Mouse (Mus musculus) CH12.LX (cell line): ENCODE measurements around the gene Gm19684.

Experiments
- CHD2 ChIP-seq: IDR thresholded peaks from 2 replicates; pipeline ENCODE4 v1.6.1; 2011; ENCODE audit warnings: low read length, improper control_type of control experiment
- CTCF ChIP-seq, 2 experiments: IDR thresholded peaks in 1 of 2; conservative IDR thresholded peaks in 1 of 2; 2 replicates each; pipeline ENCODE4 v1.5.1; 2011 to 2012; ENCODE audit warnings: low read depth in 2 of 2, low read length in 2 of 2, improper control_type of control experiment in 1 of 2, inconsistent platforms in 1 of 2, mild to moderate bottlenecking in 1 of 2, moderate library complexity in 1 of 2
- E2F4 ChIP-seq: IDR thresholded peaks from 2 replicates; pipeline ENCODE4 v1.6.1; 2011; ENCODE audit warnings: low read depth, low read length, improper control_type of control experiment; ENCODE audit not compliant: insufficient replicate concordance
- EP300 ChIP-seq: IDR thresholded peaks from 2 replicates; pipeline ENCODE4 v1.6.1; 2011; ENCODE audit warnings: low read length, improper control_type of control experiment
- MYC ChIP-seq: IDR thresholded peaks from 2 replicates; pipeline ENCODE4 v1.6.1; 2011; ENCODE audit warnings: low read depth, mild to moderate bottlenecking, improper control_type of control experiment, low read length
- NELFE ChIP-seq: IDR thresholded peaks from 2 replicates; pipeline ENCODE4 v1.6.1; 2011; ENCODE audit warnings: low read depth, low read length, improper control_type of control experiment
- POLR2A ChIP-seq: IDR thresholded peaks from 2 replicates; pipeline ENCODE4 v1.6.1; 2011; ENCODE audit warnings: low read depth, mild to moderate bottlenecking, improper control_type of control experiment, low read length
- TCF12 ChIP-seq: IDR thresholded peaks from 2 replicates; pipeline ENCODE4 v1.6.1; 2014; ENCODE audit warnings: low read depth, mild to moderate bottlenecking, inconsistent platforms, low read length, improper control_type of control experiment
- UBTF ChIP-seq: IDR thresholded peaks from 2 replicates; pipeline ENCODE4 v1.6.1; 2012; ENCODE audit warnings: low read depth, mild to moderate bottlenecking, inconsistent platforms, low read length, improper control_type of control experiment, moderate library complexity
- USF1 ChIP-seq: IDR thresholded peaks from 2 replicates; pipeline ENCODE4 v1.6.1; 2014; ENCODE audit warnings: low read depth, mild to moderate bottlenecking, inconsistent platforms, low read length, improper control_type of control experiment
- ZMIZ1 ChIP-seq: IDR thresholded peaks from 2 replicates; pipeline ENCODE4 v1.6.1; 2012; ENCODE audit warnings: low read depth, mild to moderate bottlenecking, inconsistent platforms, low read length, improper control_type of control experiment

DNA sequence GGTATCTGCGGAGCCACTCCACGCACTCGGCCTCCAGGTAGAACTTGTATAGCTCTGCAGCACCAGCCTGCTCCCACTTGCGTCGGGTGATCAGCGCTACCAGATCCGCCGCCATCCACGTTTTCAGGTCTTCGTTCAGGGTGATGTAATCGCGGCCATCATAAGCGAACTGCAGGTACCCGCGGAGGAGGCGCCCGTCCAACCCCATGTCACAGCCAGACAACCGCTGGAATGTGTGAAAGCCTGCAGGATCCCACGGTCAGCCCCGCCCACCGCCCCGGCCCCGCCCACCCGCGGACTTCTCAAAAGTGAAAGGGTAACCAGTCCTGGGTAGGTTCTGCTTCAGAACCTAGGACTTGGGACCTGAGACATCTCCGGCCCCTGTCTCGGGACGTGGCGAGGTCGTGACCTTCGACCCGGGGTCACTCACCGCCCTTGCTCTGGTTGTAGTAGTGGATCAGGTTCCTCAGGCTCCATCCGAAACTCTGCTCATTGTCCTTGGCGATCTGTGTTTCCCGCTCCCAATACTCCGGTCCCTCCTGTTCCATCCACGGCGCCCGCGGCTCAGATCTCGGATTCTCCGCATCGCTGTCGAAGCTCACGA is 38.1 kb upstream of the Gm19684 start:
- TF ChIP-seq TCF12 (no peak), EP300 (no peak), UBTF (no peak), CTCF (conservative IDR thresholded peaks at IDR 0.05 in 1 of 2, IDR thresholded peaks at IDR 0.05 in 1 of 2; ENCODE audit: low read depth in 2 of 2, low read length in 2 of 2) (no peak), USF1 (no peak), POLR2A (no peak), MYC (no peak), E2F4 (no peak), ZMIZ1 (no peak), NELFE (no peak), CHD2 (no peak)
